Mouse (Mus musculus) kidney, postnatal 25 days (tissue): ENCODE measurements around the gene Tsc22d4.

Experiments
- DNase-seq, 2 experiments: peaks; one replicate each; pipeline ENCODE4 v3.0.0; 2021; ENCODE audit warnings: mixed read lengths in 2 of 2

The Tsc22d4 gene

GRCm38 (mm10) chr5:137768475-137768874 is 22.9 kb downstream of the Tsc22d4 start:
- DNase-seq = no peak

DNA sequence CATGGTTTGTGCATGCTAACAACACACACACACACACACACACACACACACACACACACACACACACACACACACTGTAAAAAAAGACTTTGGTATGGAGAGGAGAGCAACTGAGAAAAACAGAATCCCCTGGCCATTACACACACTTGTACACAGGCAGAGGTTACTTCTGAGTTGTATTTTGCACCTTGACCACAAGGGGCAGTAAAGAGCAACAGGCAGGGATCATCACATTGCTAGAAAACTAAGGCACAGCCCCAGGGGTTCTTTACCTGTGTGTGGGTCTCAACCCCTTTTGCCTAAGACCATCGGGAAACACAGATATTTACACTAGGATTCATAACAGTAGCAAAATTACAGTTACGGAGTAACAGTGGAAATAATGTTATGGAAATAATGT is 25.2 kb downstream of the Tsc22d4 start:
- no peak for DNase-seq

DNA sequence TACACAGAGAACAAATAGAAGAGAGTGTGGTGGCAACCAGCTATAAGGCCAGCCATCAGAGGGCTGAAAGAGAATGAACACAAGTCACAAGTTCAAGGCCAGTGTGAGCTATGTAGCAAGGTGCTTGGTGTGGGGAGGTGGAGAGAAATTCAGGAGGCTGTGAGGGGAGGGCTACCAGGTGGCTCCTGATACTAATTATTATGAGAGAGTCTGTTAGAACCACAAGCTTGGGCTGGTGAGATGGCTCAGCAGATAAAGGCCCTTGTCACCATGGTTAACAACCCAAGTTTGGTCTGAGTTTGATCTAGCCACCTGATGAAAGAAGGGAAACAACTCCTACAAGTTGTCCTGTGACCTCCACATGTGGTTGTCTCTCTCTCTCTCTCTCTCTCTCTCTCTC is 27.2 kb downstream of the Tsc22d4 start:
- no peak for DNase-seq

- no peak for DNase-seq
Measured at GRCm38 (mm10) chr5:137775587-137776290, 30.2 kb downstream of the Tsc22d4 start.

DNA sequence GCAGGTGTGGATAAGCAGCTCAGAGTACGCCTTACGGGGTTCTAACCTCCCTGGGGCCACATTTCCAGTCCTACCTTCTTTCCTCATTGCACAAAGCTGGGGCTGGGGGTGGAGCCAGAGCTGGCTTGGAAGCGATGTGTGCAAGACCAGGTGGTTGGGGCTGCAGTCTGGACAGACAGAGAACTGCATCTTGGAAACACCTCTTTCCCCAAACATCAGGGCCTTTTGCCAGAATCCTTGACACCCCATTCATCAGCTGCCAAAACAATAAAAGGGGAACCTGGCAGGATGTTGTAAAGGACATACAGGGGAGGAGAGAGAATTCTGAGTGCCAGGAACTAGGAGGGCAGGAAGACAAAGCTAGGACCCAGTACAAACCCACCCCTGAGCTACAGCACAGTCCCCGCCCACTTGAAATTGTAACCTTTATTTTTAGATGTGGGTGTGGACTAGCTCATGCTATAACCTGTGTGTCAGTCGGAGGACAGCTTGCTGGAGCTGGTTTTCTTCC is 30.9 kb downstream of the Tsc22d4 start:
- peak; percentile 54 to 81 for DNase-seq

DNA sequence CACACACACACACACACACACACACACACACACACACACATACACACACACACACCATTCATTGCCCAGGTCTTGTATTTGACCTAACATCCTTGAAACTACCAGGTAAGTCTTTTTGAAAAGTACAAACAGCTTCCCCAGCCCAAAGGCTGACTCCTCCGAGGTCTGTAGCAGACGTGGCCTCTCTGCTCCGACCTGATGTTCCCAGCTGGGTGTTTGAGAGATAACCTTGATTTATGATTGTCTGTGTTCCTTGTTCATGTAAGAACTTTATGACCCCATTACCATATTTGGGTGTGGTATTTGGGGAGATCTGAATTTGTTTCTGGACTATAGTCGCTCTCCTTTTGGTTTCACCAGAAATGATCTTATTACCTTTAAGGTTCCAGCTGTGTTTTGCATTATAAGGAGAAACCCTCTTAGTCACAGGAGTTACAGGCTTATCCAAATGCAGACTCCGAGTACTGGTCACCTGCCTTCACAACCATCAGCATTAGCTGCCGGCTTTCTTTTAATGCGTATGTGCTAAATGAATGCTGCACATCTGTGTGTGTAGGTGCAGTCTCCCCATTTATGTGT is 31.8 kb downstream of the Tsc22d4 start:
- DNase-seq = no peak

DNA sequence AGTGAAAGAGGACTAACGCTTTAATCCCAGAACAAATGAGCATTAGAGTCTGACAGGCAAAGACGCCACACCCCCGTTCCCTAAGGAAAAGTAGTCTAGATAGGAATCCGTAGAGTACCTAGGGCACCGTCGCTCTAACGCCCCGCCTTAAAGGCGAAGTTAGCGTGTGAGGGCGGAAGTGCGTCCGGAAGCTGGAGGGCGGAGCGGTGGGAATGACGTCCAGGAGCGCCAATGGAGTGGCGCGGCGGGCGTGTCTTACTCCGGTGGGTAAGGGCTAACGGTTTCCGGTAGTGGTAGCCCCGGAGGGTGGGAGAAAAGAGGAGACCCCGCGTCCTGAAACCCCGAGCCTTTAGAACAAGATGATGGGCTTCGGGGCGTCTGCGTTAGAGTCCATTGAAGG is 33.1 kb downstream of the Tsc22d4 start, which contains the start of gene Ppp1r35:
Gene Ppp1r35 (plus strand): TSS at position 215 of the 400 bp plus-strand sequence.
- DNase-seq = peak; percentile 97 to 98

- DNase-seq = peak; percentile 52 to 81
Measured at GRCm38 (mm10) chr5:137779053-137779933, 33.8 kb downstream of the Tsc22d4 start.

DNA sequence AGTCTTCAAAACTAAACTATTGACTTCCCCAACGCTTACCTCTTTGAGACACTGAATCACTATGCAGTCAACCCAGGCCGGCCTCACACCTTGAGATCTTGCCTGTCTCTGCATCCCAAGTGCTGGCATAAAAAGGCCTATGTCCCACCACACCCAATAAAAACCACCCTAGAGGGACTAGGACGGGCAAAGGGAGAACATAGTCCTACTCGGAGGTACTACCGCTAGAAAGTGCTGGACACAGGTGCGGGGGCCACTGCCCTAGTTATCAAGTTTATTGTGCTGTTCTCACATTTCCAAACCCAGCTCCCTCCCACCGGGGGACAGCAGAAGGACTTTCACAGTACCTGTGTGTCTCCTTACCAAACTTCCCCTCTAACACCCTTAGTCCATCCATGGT is 36.1 kb downstream of the Tsc22d4 start:
- DNase-seq = no peak

DNA sequence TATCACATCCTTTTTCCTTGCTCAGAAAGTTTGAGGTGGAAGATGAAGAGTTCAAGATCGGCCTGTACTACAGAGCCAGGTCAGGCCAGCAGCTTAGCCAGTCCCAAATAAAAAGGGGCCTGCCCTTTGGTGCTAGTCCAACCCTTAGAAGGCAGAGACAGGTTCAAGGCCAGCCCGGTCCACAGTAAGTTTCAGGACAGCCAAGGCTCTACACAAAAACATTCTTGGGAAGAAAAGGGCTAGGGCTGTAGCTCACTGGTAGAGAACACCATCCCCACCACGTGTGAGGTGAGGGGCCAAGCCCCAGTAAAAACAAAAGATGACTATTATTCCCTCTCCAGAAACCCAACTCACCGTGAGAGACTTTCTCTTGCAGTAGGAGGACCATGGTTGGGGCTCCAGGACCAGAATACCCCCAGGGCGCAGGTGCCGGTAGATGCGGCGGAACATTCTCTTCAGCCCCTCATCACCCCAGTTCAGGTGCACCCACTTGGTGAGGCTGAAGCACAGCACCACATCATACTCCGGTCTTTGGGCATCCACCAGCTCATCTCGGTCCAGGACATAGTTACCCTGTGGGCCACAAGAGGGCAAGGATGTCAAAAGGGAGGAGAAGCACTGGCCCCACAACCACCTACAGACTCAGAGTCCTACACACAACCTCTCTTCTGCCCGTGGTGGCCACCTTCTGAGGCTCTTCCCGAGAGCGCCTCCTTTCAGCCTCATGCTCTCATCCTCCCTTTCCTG is 37.4 kb downstream of the Tsc22d4 start:
- no peak for DNase-seq

DNA sequence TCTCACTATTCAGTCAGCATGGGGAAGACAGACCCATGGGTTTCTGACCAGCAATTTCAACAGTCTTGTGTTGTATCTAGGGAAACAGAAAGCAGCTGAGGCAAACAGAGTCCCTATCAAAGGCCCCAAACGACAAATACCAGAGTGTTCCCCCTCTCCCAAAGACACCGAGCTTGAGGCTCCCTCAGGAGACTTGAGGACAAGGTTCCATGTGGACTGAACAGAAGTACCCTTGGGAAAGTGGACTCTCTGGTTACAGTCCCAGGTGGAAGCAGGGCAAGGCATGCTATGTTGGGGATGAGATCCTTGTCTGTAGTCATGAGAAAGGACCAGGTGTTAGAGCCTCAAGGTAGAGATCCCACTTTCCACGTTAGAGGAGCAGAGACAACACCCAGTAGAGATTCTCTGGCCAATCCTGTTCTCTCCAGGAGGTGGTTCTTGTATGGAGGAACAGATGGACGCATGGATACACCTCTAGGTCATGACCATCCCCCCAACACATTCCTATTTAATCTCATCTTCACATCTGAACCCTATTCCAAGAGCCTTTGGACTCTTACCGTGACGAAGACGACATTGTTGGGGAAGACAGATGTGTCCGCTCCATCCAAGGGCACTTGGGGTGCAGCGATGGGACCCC is 38.5 kb downstream of the Tsc22d4 start:
- DNase-seq = no peak

- DNase-seq = peak in 1 of 2 experiments; percentile 47
Measured at GRCm38 (mm10) chr5:137784546-137784945, 39.0 kb downstream of the Tsc22d4 start.

- peak; percentile 19 to 60 for DNase-seq
Measured at GRCm38 (mm10) chr5:137785164-137786031, 39.9 kb downstream of the Tsc22d4 start.

GRCm38 (mm10) chr5:137786109-137786942 is 40.8 kb downstream of the Tsc22d4 start:
- peak; percentile 99 for DNase-seq

DNA sequence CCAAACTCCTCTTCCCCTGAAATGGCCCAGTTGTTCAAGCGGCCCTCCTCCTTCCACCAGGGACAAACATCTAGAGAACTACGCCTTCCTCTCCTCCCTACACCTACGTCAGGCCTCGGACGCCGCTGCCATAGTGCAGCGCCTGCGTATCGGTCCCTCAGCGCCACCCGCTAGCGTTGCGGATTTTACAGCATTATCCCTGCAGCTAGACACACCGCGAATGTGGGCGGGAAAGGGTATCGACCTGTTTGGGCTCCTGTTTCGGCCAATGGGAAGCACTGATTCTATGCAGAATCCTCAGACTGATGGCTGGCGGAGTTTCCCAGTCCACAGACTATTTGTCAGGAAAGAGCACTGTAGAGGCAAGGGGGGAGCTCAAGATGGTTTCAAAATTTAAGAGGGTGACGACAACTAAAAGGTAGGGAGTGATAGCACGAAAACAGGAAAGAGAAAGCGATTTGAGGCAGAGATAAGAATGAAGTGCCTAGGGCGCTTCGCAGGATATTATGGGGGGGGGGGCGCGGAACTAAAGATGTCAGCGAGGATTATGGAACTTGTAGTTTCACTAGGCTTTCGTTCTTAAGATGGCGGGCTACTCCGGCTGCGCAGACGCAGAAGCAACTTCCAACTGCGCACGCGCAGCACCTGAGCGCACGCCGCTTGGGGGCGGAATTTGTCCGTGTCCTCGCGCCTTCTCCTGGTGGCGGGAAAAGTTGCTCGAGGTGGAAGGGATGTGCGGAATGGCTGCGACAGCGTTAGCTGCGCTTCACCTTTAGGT is 41.8 kb downstream of the Tsc22d4 start, which contains the start of the genes Mepce and Zcwpw1:
Gene Mepce (minus strand): TSS at position 505 of the 778 bp plus-strand sequence.
Gene Zcwpw1 (plus strand): TSS at position 648 of the 778 bp plus-strand sequence.
- peak; percentile 92 to 95 for DNase-seq

DNA sequence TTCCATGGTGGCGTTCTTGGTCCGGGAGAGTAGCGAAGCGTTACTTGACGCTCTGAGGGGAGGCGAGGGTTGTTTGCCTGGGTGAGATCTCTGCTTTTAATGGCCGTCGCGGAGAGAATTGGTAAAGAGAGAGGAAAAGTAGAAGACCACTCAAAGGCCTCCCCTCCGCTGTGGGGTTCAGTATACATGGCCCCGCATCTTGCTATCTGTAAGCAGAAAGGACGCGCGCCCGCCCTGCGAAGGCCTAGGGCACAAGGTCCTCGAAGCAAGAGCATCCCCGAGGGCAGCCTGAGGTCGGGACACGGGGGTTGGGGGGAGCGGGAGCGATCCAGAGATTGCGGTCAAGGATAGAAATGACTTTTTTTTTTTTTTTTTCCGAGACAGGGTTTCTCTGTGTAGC is 42.6 kb downstream of the Tsc22d4 start:
- peak in 1 of 2 experiments; percentile 68 for DNase-seq

GRCm38 (mm10) chr5:137788946-137789531 is 43.5 kb downstream of the Tsc22d4 start:
- DNase-seq = no peak

- DNase-seq = no peak
Measured at GRCm38 (mm10) chr5:137791553-137791952, 46.0 kb downstream of the Tsc22d4 start.

DNA sequence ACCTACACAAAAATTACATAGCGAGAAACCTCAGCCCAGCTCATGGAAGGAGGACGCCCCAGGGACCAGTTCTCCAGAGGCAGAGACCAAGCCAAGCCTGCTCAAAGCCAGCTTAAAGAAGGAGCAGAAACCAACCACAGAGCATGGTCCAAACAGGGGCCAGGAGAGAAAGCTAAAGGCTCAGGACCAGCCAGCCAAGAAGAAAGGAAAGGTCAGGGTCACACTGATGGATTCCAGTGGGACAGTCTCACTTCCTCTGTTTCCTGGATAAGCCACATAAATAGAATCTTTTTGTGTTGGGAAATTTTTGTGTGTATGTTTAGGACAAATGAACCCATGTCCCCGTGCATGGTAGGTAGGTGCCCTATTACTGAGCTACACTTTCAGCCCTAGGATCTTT is 51.1 kb downstream of the Tsc22d4 start:
- DNase-seq = no peak
